Mouse (Mus musculus) lung, embryonic 16.5 days (tissue): ENCODE data around the gene Lrig1. TPM values are rescaled to one million over a fixed set of nuclear protein-coding genes. Genes with fewer than 3 reads are reported as not detected.

Source experiments
- ATAC-seq: fragments of 200-750 bp; cut with Nextera tagmentation; 2 replicates; pipeline ENCODE4 v1.8.0; 2017; ENCODE audit warnings: low read depth, mild to moderate bottlenecking, moderate library complexity
- H3K27ac ChIP-seq: fragments of 300-500 bp; sonication (generic); 2 replicates; pipeline ENCODE4 v1.5.1; 2014; ENCODE audit warnings: mild to moderate bottlenecking, control low read depth, low read length
- H3K27me3 ChIP-seq: fragments of 300-500 bp; sonication (generic); 2 replicates; pipeline ENCODE4 v1.6.1; 2014; ENCODE audit warnings: low read depth, low read length, mixed read lengths; ENCODE audit not compliant: control insufficient read depth, insufficient read depth
- H3K36me3 ChIP-seq: fragments of 300-500 bp; sonication (generic); 2 replicates; pipeline ENCODE4 v1.6.1; 2014; ENCODE audit warnings: low read length; ENCODE audit not compliant: control insufficient read depth, insufficient read depth
- H3K4me1 ChIP-seq: fragments of 300-500 bp; sonication (generic); replicated peaks from 2 replicates; pipeline ENCODE4 v1.6.1; 2014; ENCODE audit warnings: low read length, mixed read lengths; ENCODE audit not compliant: control insufficient read depth, insufficient read depth
- H3K4me2 ChIP-seq: fragments of 300-500 bp; sonication (generic); 2 replicates; pipeline ENCODE4 v1.6.1; 2014; ENCODE audit warnings: low read depth, low read length, control low read depth
- H3K4me3 ChIP-seq: fragments of 300-500 bp; sonication (generic); 2 replicates; pipeline ENCODE4 v1.5.1; 2014; ENCODE audit warnings: mild to moderate bottlenecking, low read length, control low read depth
- H3K9ac ChIP-seq: fragments of 300-500 bp; sonication (generic); 2 replicates; pipeline ENCODE4 v1.6.1; 2014; ENCODE audit warnings: low read length, control low read depth
- H3K9me3 ChIP-seq: fragments of 300-500 bp; sonication (generic); 2 replicates; pipeline ENCODE4 v1.6.1; 2016; ENCODE audit warnings: low read length; ENCODE audit not compliant: control insufficient read depth
- WGBS: fragments of 180-500 bp; shearing (Covaris S2); extraction: QIAGEN DNeasy Blood & Tissue Kit; methylation state at CpG from one replicate; pipeline ENCODE4 v1.1.7; 2014; 5-methylcytosine and 5-hydroxymethylcytosine counted together
- polyA plus RNA-seq: library from polyadenylated mRNA; unstranded; fragments of >200 nt; fragmentation: Nextera tagmentation; extraction: Ambion mirVana; gene quantifications from 2 replicates; pipeline ENCODE4 v1.2.1, GENCODE M21; 2015

Lrig1 gene
- polyA plus RNA-seq, 1 experiment from 2014 or later = 7.7 TPM

DNA sequence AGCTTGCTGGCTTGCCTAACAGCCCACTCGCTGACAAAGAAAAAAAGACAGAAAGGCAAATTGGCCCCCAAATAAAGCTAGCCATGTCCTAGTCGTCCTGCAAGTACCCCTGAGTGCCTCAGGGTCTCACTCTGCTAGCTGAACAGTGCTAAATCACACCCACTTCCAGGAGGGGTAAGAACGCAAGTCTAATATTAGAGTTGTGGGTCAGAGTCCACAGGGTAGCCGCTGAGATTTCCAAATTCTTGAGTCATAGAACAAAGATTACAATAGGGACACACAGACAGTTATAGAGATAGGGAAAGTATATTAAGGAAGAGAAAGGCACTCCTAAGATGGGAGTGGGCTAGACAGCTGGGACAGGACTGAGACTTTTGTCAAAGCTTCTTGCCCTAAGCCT lies 51.5 kb downstream of the Lrig1 start:
- Histone ChIP-seq H3K27ac (peak overlapping the region; percentile 84), H3K4me1 (peaks cover 41% of the 10 kb centered on the region), H3K9me3 (no peaks in the 10 kb centered on the region), H3K4me2 (peak overlapping the region; percentile 18; the same call in 1 of the 2 replicates), H3K4me3 (no peak overlapping the region), H3K27me3 (no peaks in the 10 kb centered on the region), H3K36me3 (no peaks in the 10 kb centered on the region), H3K9ac (peak overlapping the region; percentile 10; the same call in 1 of the 2 replicates)
- ATAC-seq = no peak
- WGBS = 48% methylated on average over 4 of the region's 4 CpGs

GRCm38 (mm10) chr6:94647574-94648430 lies 52.2 kb downstream of the Lrig1 start:
- H3K9ac ChIP-seq = 0 out of 2 replicates have a peak overlapping the region, but pooled peaks have one; percentile 23
- no peak overlapping the region for H3K4me3 ChIP-seq
- H3K27ac ChIP-seq = peak overlapping the region; percentile 84
- no peaks in the 10 kb centered on the region for H3K9me3 ChIP-seq
- H3K27me3 ChIP-seq = no peaks in the 10 kb centered on the region
- WGBS = 13% methylated on average over 10 of the region's 10 CpGs
- peak; percentile 94 for ATAC-seq
- H3K36me3 ChIP-seq = no peaks in the 10 kb centered on the region
- peak overlapping the region; percentile 18; the same call in 1 of the 2 replicates for H3K4me2 ChIP-seq
- H3K4me1 ChIP-seq = peaks cover 34% of the 10 kb centered on the region

GRCm38 (mm10) chr6:94646902-94647301 lies 53.1 kb downstream of the Lrig1 start:
- Histone ChIP-seq H3K9ac (no peak overlapping the region), H3K9me3 (no peaks in the 10 kb centered on the region), H3K4me3 (no peak overlapping the region), H3K27ac (no peak overlapping the region), H3K36me3 (no peaks in the 10 kb centered on the region), H3K4me2 (no peak overlapping the region), H3K4me1 (peaks cover 32% of the 10 kb centered on the region), H3K27me3 (no peaks in the 10 kb centered on the region)
- WGBS = 70% methylated on average over 6 of the region's 6 CpGs
- ATAC-seq = no peak

- H3K4me3 ChIP-seq = no peak overlapping the region
- H3K9me3 ChIP-seq = no peaks in the 10 kb centered on the region
- ATAC-seq = no peak
- H3K4me1 ChIP-seq = peaks cover 32% of the 10 kb centered on the region
- H3K27ac ChIP-seq = no peak overlapping the region
- no peak overlapping the region for H3K4me2 ChIP-seq
- H3K9ac ChIP-seq = no peak overlapping the region
- no peaks in the 10 kb centered on the region for H3K27me3 ChIP-seq
- WGBS = 66% methylated on average over 6 of the region's 6 CpGs
- H3K36me3 ChIP-seq = no peaks in the 10 kb centered on the region
Measured at GRCm38 (mm10) chr6:94646274-94646863, 53.6 kb downstream of the Lrig1 start.

DNA sequence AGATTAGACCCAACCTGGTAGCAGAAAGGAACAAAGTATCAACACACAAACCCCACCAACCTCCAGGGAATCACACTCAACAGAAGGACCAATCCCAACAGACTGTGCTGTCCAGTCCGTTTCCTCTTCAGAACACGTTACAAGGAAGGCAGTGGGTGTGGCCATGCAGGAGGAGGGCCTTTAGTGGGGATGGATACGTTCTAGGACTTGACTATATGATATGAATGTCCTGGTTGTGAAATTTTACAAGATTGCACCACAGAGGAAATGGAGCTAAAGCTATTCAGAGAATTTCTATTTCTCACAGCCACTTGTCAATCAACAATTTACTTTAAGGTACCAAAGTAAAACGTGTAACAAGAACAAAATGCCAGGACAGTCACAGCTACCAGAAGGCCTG lies 54.2 kb downstream of the Lrig1 start:
- Histone ChIP-seq H3K27me3 (no peaks in the 10 kb centered on the region), H3K9me3 (no peaks in the 10 kb centered on the region), H3K4me3 (no peak overlapping the region), H3K4me2 (no peak overlapping the region), H3K36me3 (no peaks in the 10 kb centered on the region), H3K4me1 (peaks cover 32% of the 10 kb centered on the region), H3K27ac (no peak overlapping the region), H3K9ac (no peak overlapping the region)
- ATAC-seq = no peak
- 35% methylated on average over 4 of the region's 4 CpGs for WGBS

DNA sequence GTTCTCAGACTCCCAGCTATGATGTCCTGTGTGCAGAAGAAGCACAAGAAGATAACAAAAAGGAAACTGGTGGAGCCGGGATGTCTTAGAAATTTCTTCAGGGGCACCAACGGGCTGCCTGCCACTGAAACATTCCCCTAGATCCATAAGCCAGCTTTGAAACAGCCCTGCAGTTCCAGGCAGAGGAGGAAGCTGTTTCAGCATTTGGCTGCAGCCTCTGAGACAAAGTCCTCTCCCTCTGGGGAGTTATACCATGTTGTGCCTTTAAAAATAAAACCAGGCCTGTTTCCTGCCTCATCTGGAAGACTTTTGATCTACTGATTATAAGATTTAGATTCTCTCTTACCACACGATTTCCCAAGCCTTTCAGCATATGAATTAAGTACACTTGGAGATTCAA lies 55.3 kb downstream of the Lrig1 start:
- no peak overlapping the region for H3K27ac ChIP-seq
- no peaks in the 10 kb centered on the region for H3K27me3 ChIP-seq
- H3K9ac ChIP-seq = no peak overlapping the region
- no peaks in the 10 kb centered on the region for H3K36me3 ChIP-seq
- no peak for ATAC-seq
- no peaks in the 10 kb centered on the region for H3K9me3 ChIP-seq
- H3K4me3 ChIP-seq = no peak overlapping the region
- 66% methylated on average over 3 of the region's 3 CpGs for WGBS
- peaks cover 32% of the 10 kb centered on the region for H3K4me1 ChIP-seq
- no peak overlapping the region for H3K4me2 ChIP-seq

GRCm38 (mm10) chr6:94643989-94644388 lies 56.0 kb downstream of the Lrig1 start:
- Histone ChIP-seq H3K27me3 (no peaks in the 10 kb centered on the region), H3K9ac (no peak overlapping the region), H3K4me1 (peaks cover 31% of the 10 kb centered on the region), H3K9me3 (no peaks in the 10 kb centered on the region), H3K4me2 (no peak overlapping the region), H3K27ac (no peak overlapping the region), H3K36me3 (no peaks in the 10 kb centered on the region), H3K4me3 (no peak overlapping the region)
- ATAC-seq = no peak
- WGBS = 88% methylated on average over 2 of the region's 2 CpGs

- no peak for ATAC-seq
- Histone ChIP-seq H3K4me3 (no peak overlapping the region), H3K27ac (no peak overlapping the region), H3K4me1 (peaks cover 24% of the 10 kb centered on the region), H3K9ac (no peak overlapping the region), H3K27me3 (no peaks in the 10 kb centered on the region), H3K4me2 (no peak overlapping the region), H3K36me3 (no peaks in the 10 kb centered on the region), H3K9me3 (no peaks in the 10 kb centered on the region)
- WGBS = 82% methylated on average over 1 of the region's 1 CpGs
Measured at GRCm38 (mm10) chr6:94642048-94642447, 57.9 kb downstream of the Lrig1 start.

GRCm38 (mm10) chr6:94640297-94640696 lies 59.7 kb downstream of the Lrig1 start:
- H3K9ac ChIP-seq = no peak overlapping the region
- no peak overlapping the region for H3K4me3 ChIP-seq
- 34% methylated on average over 7 of the region's 7 CpGs for WGBS
- H3K9me3 ChIP-seq = no peaks in the 10 kb centered on the region
- H3K27me3 ChIP-seq = no peaks in the 10 kb centered on the region
- ATAC-seq = no peak
- no peak overlapping the region for H3K27ac ChIP-seq
- H3K36me3 ChIP-seq = no peaks in the 10 kb centered on the region
- H3K4me1 ChIP-seq = peaks cover 20% of the 10 kb centered on the region
- no peak overlapping the region for H3K4me2 ChIP-seq
